Mouse (Mus musculus): ENCODE measurements around the gene Nrm. TPM values are rescaled to one million over a fixed set of nuclear protein-coding genes. Genes with fewer than 3 reads are reported as not detected.

The Nrm gene
- polyA plus RNA-seq, 1 experiment from 2014 or later: 13.5 TPM

DNA sequence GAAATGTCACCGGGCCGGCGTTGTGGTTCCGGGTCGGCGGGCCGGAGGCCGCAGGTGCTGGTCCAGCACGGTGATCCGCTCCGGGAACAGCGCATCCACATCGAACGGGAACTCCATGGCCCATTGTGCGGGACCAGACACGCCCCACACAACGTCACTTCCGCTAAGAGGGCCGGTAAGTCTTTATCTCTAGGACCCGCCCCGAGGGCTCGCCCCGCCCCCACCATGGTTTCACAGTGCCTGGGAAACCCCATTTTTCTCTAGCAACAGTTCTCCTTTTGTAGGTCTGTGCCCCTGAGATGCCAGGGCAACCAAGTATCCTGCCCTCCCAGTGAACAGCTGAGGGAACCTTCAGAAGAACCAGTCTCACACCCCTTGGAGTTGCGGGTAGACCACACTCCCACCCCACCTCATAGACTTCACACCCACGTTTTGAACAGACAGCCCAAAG, 48.8 kb downstream of the Nrm start, which contains the start of gene Atat1:
Gene Atat1, minus strand, starts transcription at position 157 of the 451 bp plus-strand sequence.
- ChIA-PET POLR2A (interaction anchor here (1.0 kb wide), 1 partner anchor 15 kb away, joined by 3 read pairs; no protein-coding TSS in a partner anchor), CTCF (no interaction called here)
- TF ChIP-seq CTCF (IDR thresholded peaks at IDR 0.05): no peak
- DNase-seq (ENCODE audit: low read depth, low spot score): no peak
- in situ Hi-C loops (cut with MboI; ENCODE audit: low pct_unique_long_range_greater_than_20kb): loop anchor here (25.0 kb wide), 1 partner anchor 1798 kb away; the partner anchor contains the start of genes Brd2 and H2-DMa
- H3K27me3 ChIP-seq: no peaks in the 10 kb centered on the region
- peak; percentile 74 for ATAC-seq

DNA sequence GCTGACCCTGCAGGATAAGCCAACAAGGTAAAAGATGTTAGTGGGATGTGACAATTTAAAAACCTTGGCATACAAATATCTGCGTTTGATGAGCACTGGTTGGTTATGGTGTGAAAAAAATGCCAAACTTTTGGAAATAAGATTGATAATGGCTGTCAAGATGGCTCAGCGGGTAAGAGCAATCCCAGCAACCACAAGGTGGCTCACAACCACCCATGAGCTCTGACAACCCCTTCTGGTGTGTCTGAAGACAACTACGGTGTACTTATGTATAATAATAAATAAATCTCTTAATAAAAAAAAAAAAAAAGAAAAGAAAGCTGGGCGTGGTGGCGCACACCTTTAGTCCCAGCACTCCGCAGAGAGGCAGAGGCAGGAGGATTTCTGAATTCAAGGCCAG, 53.9 kb downstream of the Nrm start:
- no peaks in the 10 kb centered on the region for H3K27me3 ChIP-seq
- DNase-seq (ENCODE audit: low read depth, low spot score) (no peak), ATAC-seq (no peak)
- in situ Hi-C loops (cut with MboI; ENCODE audit: low pct_unique_long_range_greater_than_20kb): loop anchor here (5.0 to 25.0 kb wide), 2 partner anchors 78 to 1803 kb away; partner anchors contain the start of genes Brd2, H2-DMa and Tubb5
- TF ChIP-seq CTCF (IDR thresholded peaks at IDR 0.05): no peak
- POLR2A ChIA-PET: interaction anchor here (0.7 to 1.0 kb wide), 2 partner anchors 80 to 81 kb away, joined by 5 to 6 read pairs; no protein-coding TSS in a partner anchor
- CTCF ChIA-PET: interaction anchor here (1.1 to 1.6 kb wide), 4 partner anchors 9 to 85 kb away, joined by 3 to 4 read pairs (median 4); partner anchors contain the start of gene Dhx16

Other genes with a start within 250 kb of the Nrm start
- not detected for gene Gm9573, start 234.7 kb upstream of the Nrm start, polyA plus RNA-seq (2021)
- not detected for gene Mucl3, start 217.6 kb upstream of the Nrm start, polyA plus RNA-seq (2021)
- gene Vars2, start 193.7 kb upstream of the Nrm start, polyA plus RNA-seq (2021): 34.4 TPM
- 30.5 TPM for gene Gtf2h4, start 187.6 kb upstream of the Nrm start, polyA plus RNA-seq (2021)
- gene Ddr1, start 156.7 kb upstream of the Nrm start, polyA plus RNA-seq (2021): 230 TPM
- gene Ier3, start 39.6 kb upstream of the Nrm start, polyA plus RNA-seq (2021): 149 TPM
- gene Flot1, start 38.1 kb upstream of the Nrm start, polyA plus RNA-seq (2021): 308 TPM
- 608 TPM for gene Tubb5, start 23.0 kb upstream of the Nrm start, polyA plus RNA-seq (2021)
- gene Mdc1, start 19.8 kb upstream of the Nrm start, polyA plus RNA-seq (2021): 23.9 TPM
- gene Ppp1r18, start 4.3 kb downstream of the Nrm start, polyA plus RNA-seq (2021): 74.3 TPM
- gene Dhx16, start 18.5 kb downstream of the Nrm start, polyA plus RNA-seq (2021): 68.9 TPM
- 61.5 TPM for gene 2310061I04Rik, start 36.1 kb downstream of the Nrm start, polyA plus RNA-seq (2021)
- 42.6 TPM for gene Atat1, start 48.8 kb downstream of the Nrm start, polyA plus RNA-seq (2021)
- gene Mrps18b, start 55.1 kb downstream of the Nrm start, polyA plus RNA-seq (2021): 83.0 TPM
- 41.2 TPM for gene Ppp1r10, start 55.1 kb downstream of the Nrm start, polyA plus RNA-seq (2021)
- gene Abcf1, start 108.4 kb downstream of the Nrm start, polyA plus RNA-seq (2021): 110 TPM
- gene Gnl1, start 118.5 kb downstream of the Nrm start, polyA plus RNA-seq (2021): 74.4 TPM
- 39.1 TPM for gene Prr3, start 118.9 kb downstream of the Nrm start, polyA plus RNA-seq (2021)
- 0.31 TPM for gene H2-T24, start 159.2 kb downstream of the Nrm start, polyA plus RNA-seq (2021)
- gene H2-T23, start 171.5 kb downstream of the Nrm start, polyA plus RNA-seq (2021): 28.3 TPM
- 24.8 TPM for gene H2-T22, start 181.4 kb downstream of the Nrm start, polyA plus RNA-seq (2021)
- not detected for gene Gm6034, start 181.6 kb downstream of the Nrm start, polyA plus RNA-seq (2021)
- 9.1 TPM for gene Gm11127, start 197.1 kb downstream of the Nrm start, polyA plus RNA-seq (2021)

All from Patski (cell line).